Mouse (Mus musculus) CH12.LX (cell line): ENCODE data around the gene Nacc1.

Experiments
- BHLHE40 ChIP-seq: IDR thresholded peaks from 2 replicates; pipeline ENCODE4 v1.6.1; 2011; ENCODE audit warnings: mild to moderate bottlenecking, low read depth, low read length, improper control_type of control experiment
- CTCF ChIP-seq, 2 experiments: IDR thresholded peaks in 1 of 2; conservative IDR thresholded peaks in 1 of 2; 2 replicates each; pipeline ENCODE4 v1.5.1; 2011 to 2012; ENCODE audit warnings: low read depth in 2 of 2, low read length in 2 of 2, improper control_type of control experiment in 1 of 2, inconsistent platforms in 1 of 2, mild to moderate bottlenecking in 1 of 2, moderate library complexity in 1 of 2
- EP300 ChIP-seq: IDR thresholded peaks from 2 replicates; pipeline ENCODE4 v1.6.1; 2011; ENCODE audit warnings: low read length, improper control_type of control experiment
- GABPA ChIP-seq: IDR thresholded peaks from 2 replicates; pipeline ENCODE4 v1.6.1; 2012; ENCODE audit warnings: low read depth, low read length, improper control_type of control experiment, inconsistent platforms; ENCODE audit not compliant: insufficient replicate concordance
- JUND ChIP-seq: conservative IDR thresholded peaks from 2 replicates; pipeline ENCODE4 v1.6.1; 2011; ENCODE audit warnings: low read depth, low read length, improper control_type of control experiment
- MAFK ChIP-seq: IDR thresholded peaks from 2 replicates; pipeline ENCODE4 v1.6.1; 2011; ENCODE audit warnings: low read length, improper control_type of control experiment; ENCODE audit not compliant: insufficient replicate concordance
- MAZ ChIP-seq: IDR thresholded peaks from 2 replicates; pipeline ENCODE4 v1.6.1; 2012; ENCODE audit warnings: low read depth, mild to moderate bottlenecking, inconsistent platforms, low read length, improper control_type of control experiment, moderate library complexity
- NRF1 ChIP-seq: IDR thresholded peaks from 2 replicates; pipeline ENCODE4 v1.6.1; 2014; ENCODE audit warnings: low read depth, mild to moderate bottlenecking, inconsistent platforms, low read length, improper control_type of control experiment, moderate library complexity
- POLR2A ChIP-seq: IDR thresholded peaks from 2 replicates; pipeline ENCODE4 v1.6.1; 2011; ENCODE audit warnings: low read depth, mild to moderate bottlenecking, improper control_type of control experiment, low read length
- SMC3 ChIP-seq: IDR thresholded peaks from 2 replicates; pipeline ENCODE4 v1.6.1; 2011; ENCODE audit warnings: low read depth, low read length, improper control_type of control experiment
- ZKSCAN1 ChIP-seq: IDR thresholded peaks from 2 replicates; pipeline ENCODE4 v1.6.1; 2012; ENCODE audit warnings: low read depth, inconsistent platforms, low read length, improper control_type of control experiment, borderline replicate concordance
- ZMIZ1 ChIP-seq: IDR thresholded peaks from 2 replicates; pipeline ENCODE4 v1.6.1; 2012; ENCODE audit warnings: low read depth, mild to moderate bottlenecking, inconsistent platforms, low read length, improper control_type of control experiment

DNA sequence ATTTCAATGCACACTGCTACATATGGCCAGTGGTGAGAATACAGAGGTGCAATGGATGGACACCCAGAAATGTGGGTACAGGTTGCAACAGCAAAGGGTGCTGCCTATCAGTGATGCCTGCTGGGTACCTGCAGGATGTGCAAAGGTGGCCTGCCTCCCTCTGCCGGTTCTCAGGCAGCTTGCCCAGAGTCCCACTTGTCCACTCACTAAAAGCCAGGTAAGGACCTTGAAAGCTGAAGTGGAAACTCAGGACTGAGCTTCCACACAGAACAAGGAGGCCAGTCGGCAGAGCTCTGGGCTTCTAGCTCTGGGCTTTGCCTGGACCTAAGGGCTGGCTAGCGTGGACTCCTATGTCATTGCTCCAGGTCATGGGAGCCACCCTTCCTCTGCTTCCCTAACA, 23.6 kb upstream of the Nacc1 start:
- TF ChIP-seq CTCF (conservative IDR thresholded peaks at IDR 0.05 in 1 of 2, IDR thresholded peaks at IDR 0.05 in 1 of 2; ENCODE audit: low read depth in 2 of 2, low read length in 2 of 2) (no peak), MAFK (no peak), EP300 (no peak), POLR2A (no peak), GABPA (no peak), MAZ (no peak), ZKSCAN1 (no peak), ZMIZ1 (no peak), JUND (no peak), NRF1 (no peak), BHLHE40 (no peak), SMC3 (no peak)
